Mouse (Mus musculus) regulatory T cell (primary cell): Measurements from ENCODE around the gene Polh.

Experiments
- in situ Hi-C: fragments of 300-600 bp; cut with MboI, MseI; formaldehyde crosslinking; loops from one replicate; pipeline ENCODE4 v1.15.1; 2025; ENCODE audit warnings: high pct_unique_total_duplicates

Polh gene

DNA sequence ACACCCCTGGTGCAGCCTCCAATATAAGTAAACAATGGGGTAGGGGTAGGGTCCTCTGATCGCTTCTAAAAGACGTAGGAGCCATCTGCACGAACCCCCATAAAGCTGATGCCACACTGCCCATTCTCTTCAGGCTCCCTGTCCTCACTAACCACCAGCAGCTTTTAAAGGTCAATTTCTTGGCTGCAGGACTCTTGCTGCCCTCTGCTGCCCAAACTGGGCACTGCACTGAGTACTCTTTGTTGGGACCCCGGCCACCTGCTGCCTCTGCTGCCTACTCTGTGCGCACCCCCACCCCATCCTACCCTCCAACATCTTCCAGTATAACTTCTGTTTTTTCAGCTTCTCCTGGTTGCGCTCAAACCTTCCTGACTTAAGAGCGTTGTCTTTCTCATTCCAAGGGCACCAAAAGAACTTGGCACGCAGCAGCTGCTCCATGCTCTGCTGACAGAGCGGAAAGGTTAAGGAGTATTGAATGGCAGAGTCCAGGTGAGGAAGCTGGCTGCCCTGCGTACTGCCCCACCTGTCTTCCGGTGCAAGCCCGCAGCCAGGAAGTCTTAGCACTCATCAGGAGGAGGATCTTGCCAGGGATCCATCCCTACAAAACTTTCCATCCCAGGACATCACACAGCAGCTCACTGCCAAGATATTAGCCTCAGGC, 70.3 kb downstream of the Polh start:
- in situ Hi-C loops: no loop called here

DNA sequence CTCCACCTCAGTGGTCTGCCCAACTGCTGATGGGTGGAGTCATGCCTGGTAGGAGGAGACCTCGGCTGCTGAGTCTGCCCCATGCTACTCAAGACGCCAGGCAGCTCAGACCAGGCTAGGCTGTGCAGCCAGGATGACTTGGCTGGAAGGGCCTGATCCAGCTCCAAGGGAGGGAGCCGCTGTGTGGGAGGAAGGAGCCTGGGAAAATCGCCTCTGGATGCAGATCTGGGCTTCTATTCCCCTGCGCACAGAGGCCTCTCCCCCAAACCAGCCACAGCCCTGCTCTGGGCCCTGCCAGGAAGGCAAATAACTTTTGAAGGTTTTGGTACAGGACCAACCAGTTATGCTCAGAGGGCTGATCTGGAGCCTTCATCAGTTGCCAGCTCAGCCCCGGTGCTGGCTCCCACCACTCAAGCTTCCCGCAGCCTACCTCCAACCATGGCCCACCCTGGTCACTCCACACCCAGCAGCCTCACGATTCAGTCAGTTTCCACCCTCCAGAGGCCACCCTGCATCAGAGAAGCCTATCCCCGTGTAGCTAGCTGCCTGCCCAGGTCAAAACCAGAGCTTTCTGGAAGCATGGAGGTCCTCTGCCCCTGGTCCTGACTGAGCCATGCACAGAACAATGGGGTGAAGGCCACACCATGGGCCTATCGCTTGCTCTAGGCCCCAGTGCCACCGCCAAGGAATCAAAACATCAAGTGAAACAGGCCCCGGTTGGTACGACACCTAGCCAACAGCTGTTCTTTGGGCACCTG, 72.5 kb downstream of the Polh start:
- in situ Hi-C loops: no loop called here

GRCm38 (mm10) chr17:46127814-46128493, 74.5 kb downstream of the Polh start:
- in situ Hi-C loops: no loop called here

- in situ Hi-C loops: no loop called here
These were observed 75.8 kb downstream of the Polh start for GRCm38 (mm10) chr17:46126608-46127007.

DNA sequence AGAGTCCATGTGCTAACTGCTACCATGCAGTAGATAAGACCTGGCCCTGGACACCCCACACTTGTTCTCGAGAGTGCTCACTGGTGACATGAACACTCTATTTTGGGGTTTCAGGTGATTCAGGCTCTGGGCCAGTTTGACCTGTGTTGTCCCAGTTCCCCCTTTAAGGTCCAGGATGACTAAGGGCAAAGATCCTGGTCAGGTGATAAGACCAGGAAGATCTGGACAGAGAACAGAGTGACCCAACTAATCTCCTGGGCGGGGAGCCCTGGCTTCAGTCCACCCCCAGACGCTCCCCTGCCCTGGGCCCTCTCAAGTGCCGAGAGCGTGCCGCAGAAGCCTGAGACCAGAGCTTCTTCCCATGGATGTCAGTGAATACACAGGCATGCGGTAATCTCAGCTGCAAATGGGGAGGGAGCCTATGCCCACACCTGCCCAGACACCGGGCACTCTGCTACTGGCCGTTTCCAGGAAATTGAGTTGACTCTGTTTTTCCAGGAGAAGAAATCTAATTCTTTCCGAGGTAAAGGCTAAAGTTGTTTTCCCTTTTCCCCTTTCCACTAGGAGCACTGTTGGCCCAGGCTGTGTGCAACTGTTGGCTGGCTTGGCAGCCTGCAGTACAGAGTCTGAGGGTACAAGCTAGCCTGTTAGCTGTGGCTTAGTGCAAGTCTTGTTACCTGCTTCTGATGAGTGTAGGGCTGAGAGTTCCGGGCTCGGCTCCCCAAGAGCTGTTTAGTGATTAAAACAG, 78.3 kb downstream of the Polh start:
- in situ Hi-C loops: no loop called here

DNA sequence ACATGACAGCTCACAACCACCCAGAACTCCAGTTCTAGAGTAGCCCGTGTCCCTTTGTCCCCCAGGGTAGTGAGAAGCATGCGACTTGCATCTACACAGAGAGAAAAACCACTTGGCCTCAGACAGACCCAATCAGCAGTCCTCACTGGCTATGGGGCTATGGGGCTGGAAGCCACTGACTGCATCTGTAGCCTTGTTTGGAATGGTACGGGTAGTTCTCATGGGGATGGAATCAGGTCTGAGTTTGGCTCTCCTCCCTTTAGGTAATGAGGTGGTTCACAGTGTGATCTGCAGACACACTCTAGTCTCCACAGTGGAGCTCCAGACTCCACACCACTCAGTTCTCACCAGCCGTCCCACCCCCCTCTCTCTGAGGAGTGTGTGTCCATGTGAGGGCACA, 79.2 kb downstream of the Polh start:
- in situ Hi-C loops: no loop called here

DNA sequence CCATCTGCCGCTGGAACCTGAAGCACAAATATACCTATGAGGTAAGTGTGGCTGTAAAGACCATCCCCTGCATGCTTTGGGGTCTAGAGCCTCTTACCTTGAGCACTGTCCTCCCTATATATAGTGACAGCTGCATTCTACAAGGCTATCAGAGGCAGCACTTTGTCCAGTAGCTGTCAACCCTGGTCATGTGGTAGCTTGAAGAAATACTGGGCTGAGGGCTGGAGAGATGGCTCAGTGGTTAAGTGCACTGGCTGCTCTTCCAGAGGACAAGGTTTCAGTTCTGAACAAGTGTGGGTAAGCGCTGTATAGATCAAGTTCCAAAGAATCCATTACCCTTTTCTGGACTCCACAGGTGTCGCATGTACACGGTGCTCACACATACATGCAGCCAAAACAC, 79.7 kb downstream of the Polh start:
- in situ Hi-C loops: no loop called here
